Mouse (Mus musculus): Measurements from ENCODE around the gene Hnrnpll. TPM values are rescaled to one million over a fixed set of nuclear protein-coding genes. Genes with fewer than 3 reads are reported as not detected.

Gene Hnrnpll
- polyA plus RNA-seq, 1 experiment = 62.8 TPM

- TF ChIP-seq CTCF (IDR thresholded peaks at IDR 0.05; ENCODE audit: borderline replicate concordance, insufficient read depth, low read length) (no peak), POLR2A (IDR thresholded peaks at IDR 0.05; ENCODE audit: low read depth, low read length) (no peak)
These were observed 77.7 kb downstream of the Hnrnpll start for GRCm38 (mm10) chr17:79984450-79984849.

DNA sequence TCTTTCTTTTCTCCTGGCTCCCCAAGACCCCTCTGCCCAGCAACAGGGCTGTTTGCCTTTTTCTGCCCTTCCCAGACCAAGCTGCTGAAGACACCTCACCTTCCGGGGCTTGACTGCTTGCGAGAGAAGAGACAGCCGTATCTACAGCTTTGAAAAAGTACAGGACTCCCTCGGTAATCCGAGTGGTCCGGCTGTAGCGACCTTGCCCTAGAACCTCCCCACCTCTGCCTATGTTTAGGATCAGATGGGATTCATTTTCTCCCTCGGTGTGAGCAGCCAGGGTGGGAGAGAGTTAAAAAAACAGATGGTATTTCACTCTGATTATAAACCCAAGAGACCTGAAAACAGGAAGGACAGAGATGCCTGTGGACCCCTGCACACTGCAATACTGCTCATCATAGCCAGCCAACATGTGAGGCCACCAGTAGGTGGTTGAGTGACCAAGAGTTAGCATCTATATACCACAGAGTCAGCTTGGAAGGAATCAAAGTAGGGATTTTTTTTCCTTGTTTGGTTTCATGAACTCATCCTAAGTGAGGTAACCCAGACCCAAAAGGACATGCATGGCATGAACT, 79.1 kb downstream of the Hnrnpll start:
- Histone ChIP-seq H3K4me1 (ENCODE audit: control insufficient read depth, insufficient read depth, low read length) (peaks cover 5% of the 10 kb centered on the region; the same call in 1 of the 2 replicates), H3K27ac (ENCODE audit: insufficient read depth, low read length) (no peak overlapping the region), H3K4me3 (ENCODE audit: insufficient read depth, low read length) (no peak overlapping the region)
- no peak for TF ChIP-seq CTCF (IDR thresholded peaks at IDR 0.05; ENCODE audit: borderline replicate concordance, insufficient read depth, low read length)
- TF ChIP-seq POLR2A (IDR thresholded peaks at IDR 0.05; ENCODE audit: low read depth, low read length) = no peak

More at GRCm38 (mm10) chr17:79984450-79984849, 77.7 kb downstream of the Hnrnpll start:
- H3K4me3 ChIP-seq (ENCODE audit: insufficient read depth, low read length) = no peak overlapping the region
- peaks cover 5% of the 10 kb centered on the region; the same call in 1 of the 2 replicates for H3K4me1 ChIP-seq (ENCODE audit: control insufficient read depth, insufficient read depth, low read length)
- no peak overlapping the region for H3K27ac ChIP-seq (ENCODE audit: insufficient read depth, low read length)

DNA sequence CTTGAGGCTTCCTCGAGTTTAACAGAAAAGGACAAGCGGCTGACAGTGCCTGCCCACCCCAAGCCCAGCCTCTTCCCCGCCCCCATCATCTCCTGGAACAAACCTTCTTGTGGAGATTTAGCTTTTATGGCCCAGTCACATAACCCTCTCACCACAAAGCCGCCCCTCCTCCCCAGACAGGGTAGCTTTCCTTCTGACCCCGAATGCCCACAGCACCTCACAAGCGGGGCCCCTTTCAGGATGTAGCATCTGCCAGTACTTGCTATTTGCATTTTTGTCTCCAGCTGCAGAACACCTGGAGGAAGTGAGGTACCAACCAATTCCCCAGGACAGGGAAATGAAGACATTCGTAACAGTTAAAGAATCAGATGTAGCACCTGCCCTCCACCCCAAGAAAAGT, 79.6 kb downstream of the Hnrnpll start:
- TF ChIP-seq CTCF (IDR thresholded peaks at IDR 0.05; ENCODE audit: borderline replicate concordance, insufficient read depth, low read length) = no peak
- no peak for TF ChIP-seq POLR2A (IDR thresholded peaks at IDR 0.05; ENCODE audit: low read depth, low read length)
- Histone ChIP-seq H3K27ac (ENCODE audit: insufficient read depth, low read length) (no peak overlapping the region), H3K4me3 (ENCODE audit: insufficient read depth, low read length) (no peak overlapping the region), H3K4me1 (ENCODE audit: control insufficient read depth, insufficient read depth, low read length) (peaks cover 5% of the 10 kb centered on the region; the same call in 1 of the 2 replicates)

DNA sequence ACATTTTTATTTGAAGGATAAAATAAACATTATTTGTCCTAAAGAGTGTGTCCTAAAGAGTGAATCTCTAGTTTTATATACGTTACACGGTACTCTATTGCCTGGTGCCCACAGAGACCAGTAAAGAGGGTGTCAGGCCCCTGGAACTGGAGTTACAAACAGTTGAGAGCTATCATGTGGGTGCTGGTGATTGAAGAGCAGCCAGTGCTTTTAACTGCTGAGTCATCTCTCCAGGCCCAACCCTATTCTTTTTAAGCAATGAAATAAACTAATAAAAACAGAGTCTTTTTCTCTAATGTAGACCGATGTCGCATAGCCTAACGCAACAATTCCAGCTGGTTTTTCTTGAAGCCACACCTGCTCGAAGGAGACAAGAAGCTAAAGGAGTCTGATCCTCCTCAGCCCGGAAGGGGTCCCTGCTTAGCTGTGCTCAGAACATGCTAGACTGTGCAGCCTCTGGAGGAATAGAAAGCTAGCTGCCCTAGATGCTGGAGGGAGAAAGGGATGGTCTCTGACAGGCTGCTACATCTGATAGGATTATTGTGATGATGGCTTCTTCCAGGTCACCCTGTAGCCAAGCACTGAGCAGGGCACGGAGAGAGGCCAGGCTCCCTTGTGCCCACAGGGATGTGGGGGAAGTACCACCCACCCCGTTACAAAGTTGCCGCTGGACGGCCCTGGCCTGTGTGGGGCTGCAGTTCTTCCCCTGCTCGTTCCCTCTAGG, 80.2 kb downstream of the Hnrnpll start:
- TF ChIP-seq CTCF (IDR thresholded peaks at IDR 0.05; ENCODE audit: borderline replicate concordance, insufficient read depth, low read length) (no peak), POLR2A (IDR thresholded peaks at IDR 0.05; ENCODE audit: low read depth, low read length) (no peak)
- Histone ChIP-seq H3K4me3 (ENCODE audit: insufficient read depth, low read length) (no peak overlapping the region), H3K27ac (ENCODE audit: insufficient read depth, low read length) (no peak overlapping the region), H3K4me1 (ENCODE audit: control insufficient read depth, insufficient read depth, low read length) (peaks cover 5% of the 10 kb centered on the region; the same call in 1 of the 2 replicates)

- no peak overlapping the region for H3K4me3 ChIP-seq (ENCODE audit: insufficient read depth, low read length)
- peaks cover 5% of the 10 kb centered on the region; the same call in 1 of the 2 replicates for H3K4me1 ChIP-seq (ENCODE audit: control insufficient read depth, insufficient read depth, low read length)
- no peak overlapping the region for H3K27ac ChIP-seq (ENCODE audit: insufficient read depth, low read length)
- TF ChIP-seq POLR2A (IDR thresholded peaks at IDR 0.05; ENCODE audit: low read depth, low read length) (no peak), CTCF (IDR thresholded peaks at IDR 0.05; ENCODE audit: borderline replicate concordance, insufficient read depth, low read length) (no peak)
These were observed 80.8 kb downstream of the Hnrnpll start for GRCm38 (mm10) chr17:79981348-79981747.

- Histone ChIP-seq H3K4me1 (ENCODE audit: control insufficient read depth, insufficient read depth, low read length) (peaks cover 5% of the 10 kb centered on the region; the same call in 1 of the 2 replicates), H3K4me3 (ENCODE audit: insufficient read depth, low read length) (no peak overlapping the region), H3K27ac (ENCODE audit: insufficient read depth, low read length) (no peak overlapping the region)
- TF ChIP-seq POLR2A (IDR thresholded peaks at IDR 0.05; ENCODE audit: low read depth, low read length) (no peak), CTCF (IDR thresholded peaks at IDR 0.05; ENCODE audit: borderline replicate concordance, insufficient read depth, low read length) (no peak)
These were observed 81.6 kb downstream of the Hnrnpll start for GRCm38 (mm10) chr17:79980421-79981120.

Other genes starting within 250 kb of the Hnrnpll start
- 31.1 and 38.9 TPM in 2 replicates for gene Atl2, start 166.2 kb downstream of the Hnrnpll start, polyA plus RNA-seq (2011; ENCODE audit: insufficient read length, low read depth, missing spikeins)
- gene Galm, start 65.1 kb upstream of the Hnrnpll start, polyA plus RNA-seq (2011; ENCODE audit: insufficient read length, low read depth, missing spikeins) = 10.0 and 10.6 TPM in 2 replicates
- 132 and 194 TPM in 2 replicates for gene Srsf7, start 145.0 kb upstream of the Hnrnpll start, polyA plus RNA-seq (2011; ENCODE audit: insufficient read length, low read depth, missing spikeins)
- not detected in 2 replicates for gene Ttc39d, start 145.1 kb upstream of the Hnrnpll start, polyA plus RNA-seq (2011; ENCODE audit: insufficient read length, low read depth, missing spikeins)
- gene Gemin6, start 162.1 kb upstream of the Hnrnpll start, polyA plus RNA-seq (2011; ENCODE audit: insufficient read length, low read depth, missing spikeins) = 14.9 and 15.3 TPM in 2 replicates
- gene Morn2, start 227.9 kb upstream of the Hnrnpll start, polyA plus RNA-seq (2011; ENCODE audit: insufficient read length, low read depth, missing spikeins) = 9.1 and 10.6 TPM in 2 replicates
- gene Dhx57, start 228.1 kb upstream of the Hnrnpll start, polyA plus RNA-seq (2011; ENCODE audit: insufficient read length, low read depth, missing spikeins) = 24.2 and 25.8 TPM in 2 replicates
- gene Arhgef33, start 245.1 kb upstream of the Hnrnpll start, polyA plus RNA-seq (2011; ENCODE audit: insufficient read length, low read depth, missing spikeins) = 1.1 TPM in 1 of 2 replicates, not detected in the other